Mouse (Mus musculus) testis, postnatal 14 days (tissue): ENCODE measurements around the gene Mgat4a.

Experiments
- DNase-seq: peaks from one replicate; pipeline ENCODE4 v3.0.0; 2021; ENCODE audit warnings: low spot score

Mgat4a gene

GRCm38 (mm10) chr1:37457546-37457945, 83.3 kb downstream of the Mgat4a start:
- no peak for DNase-seq

- DNase-seq, result no peak
These were observed 89.5 kb downstream of the Mgat4a start for GRCm38 (mm10) chr1:37451270-37451669.

GRCm38 (mm10) chr1:37448361-37449095, 92.3 kb downstream of the Mgat4a start:
- no peak for DNase-seq

- no peak for DNase-seq
These were observed 97.7 kb downstream of the Mgat4a start for GRCm38 (mm10) chr1:37442848-37443835.

GRCm38 (mm10) chr1:37436419-37436818, 104.4 kb downstream of the Mgat4a start:
- no peak for DNase-seq

GRCm38 (mm10) chr1:37430297-37430840, 110.4 kb downstream of the Mgat4a start:
- DNase-seq, result no peak

- DNase-seq, result peak; percentile 95
These were observed 111.2 kb downstream of the Mgat4a start, which contains the start of the genes Coa5 and Unc50 for GRCm38 (mm10) chr1:37429366-37430296. Gene Coa5, minus strand, starts transcription at chr1:37430103. Gene Unc50, plus strand, starts transcription at chr1:37430139.

GRCm38 (mm10) chr1:37428911-37429310, 111.9 kb downstream of the Mgat4a start:
- DNase-seq, result peak; percentile 31

- no peak for DNase-seq
These were observed 113.5 kb downstream of the Mgat4a start for GRCm38 (mm10) chr1:37427144-37427875.

- peak; percentile 40 for DNase-seq
These were observed 121.4 kb downstream of the Mgat4a start for GRCm38 (mm10) chr1:37419420-37419819.

GRCm38 (mm10) chr1:37415394-37415793, 125.4 kb downstream of the Mgat4a start:
- DNase-seq, result no peak

- no peak for DNase-seq
These were observed 131.2 kb downstream of the Mgat4a start for GRCm38 (mm10) chr1:37409647-37410046.

GRCm38 (mm10) chr1:37408678-37409077, 132.1 kb downstream of the Mgat4a start:
- no peak for DNase-seq

GRCm38 (mm10) chr1:37408059-37408458, 132.8 kb downstream of the Mgat4a start:
- DNase-seq, result no peak

GRCm38 (mm10) chr1:37407228-37407627, 133.6 kb downstream of the Mgat4a start:
- DNase-seq, result no peak

GRCm38 (mm10) chr1:37405137-37405536, 135.7 kb downstream of the Mgat4a start:
- no peak for DNase-seq

GRCm38 (mm10) chr1:37401687-37402086, 139.1 kb downstream of the Mgat4a start:
- DNase-seq, result peak; percentile 18

GRCm38 (mm10) chr1:37399734-37400133, 141.1 kb downstream of the Mgat4a start:
- DNase-seq, result no peak

GRCm38 (mm10) chr1:37398961-37399360, 141.9 kb downstream of the Mgat4a start:
- DNase-seq, result no peak

- no peak for DNase-seq
These were observed 144.3 kb downstream of the Mgat4a start for GRCm38 (mm10) chr1:37396481-37396880.

- no peak for DNase-seq
These were observed 147.6 kb downstream of the Mgat4a start for GRCm38 (mm10) chr1:37393174-37393573.
